Mouse (Mus musculus) ZHBTc4 (cell line): ENCODE data around the gene Slc20a1.

Experiments used
- DNase-seq: peaks from one replicate; pipeline ENCODE4 v3.0.0-alpha.2; 2011; ENCODE audit warnings: low read depth, low spot score

The Slc20a1 gene

GRCm38 (mm10) chr2:129186291-129186919 lies 12.2 kb upstream of the Slc20a1 start:
- no peak for DNase-seq

- DNase-seq = no peak
Measured at GRCm38 (mm10) chr2:129192392-129193150, 6.0 kb upstream of the Slc20a1 start.

GRCm38 (mm10) chr2:129196317-129196716 lies 2.2 kb upstream of the Slc20a1 start:
- DNase-seq = no peak

GRCm38 (mm10) chr2:129197197-129197596 lies 1.4 kb upstream of the Slc20a1 start:
- no peak for DNase-seq

GRCm38 (mm10) chr2:129197843-129198435 lies 625 bp upstream of the Slc20a1 start:
- DNase-seq = no peak

- DNase-seq = peak; percentile 29
Measured at GRCm38 (mm10) chr2:129199328-129200085, 943 bp downstream of the Slc20a1 start.

- DNase-seq = no peak
Measured at GRCm38 (mm10) chr2:129205000-129205399, 6.4 kb downstream of the Slc20a1 start.

- peak; percentile 84 for DNase-seq
Measured at GRCm38 (mm10) chr2:129206824-129207223, 8.3 kb downstream of the Slc20a1 start.

GRCm38 (mm10) chr2:129208181-129208746 lies 9.7 kb downstream of the Slc20a1 start:
- no peak for DNase-seq

- DNase-seq = no peak
Measured at GRCm38 (mm10) chr2:129210089-129210749, 11.7 kb downstream of the Slc20a1 start.

- peak; percentile 46 for DNase-seq
Measured at GRCm38 (mm10) chr2:129211255-129211654, 12.7 kb downstream of the Slc20a1 start.

- DNase-seq = no peak
Measured at GRCm38 (mm10) chr2:129211957-129212356, 13.4 kb downstream of the Slc20a1 start.

GRCm38 (mm10) chr2:129212566-129212965 lies 14.0 kb downstream of the Slc20a1 start:
- DNase-seq = no peak

GRCm38 (mm10) chr2:129214774-129215173 lies 16.2 kb downstream of the Slc20a1 start:
- no peak for DNase-seq

- DNase-seq = peak; percentile 51
Measured at GRCm38 (mm10) chr2:129217612-129218185, 19.1 kb downstream of the Slc20a1 start.

GRCm38 (mm10) chr2:129218537-129219105 lies 20.1 kb downstream of the Slc20a1 start:
- no peak for DNase-seq

GRCm38 (mm10) chr2:129221097-129221632 lies 22.6 kb downstream of the Slc20a1 start:
- no peak for DNase-seq

GRCm38 (mm10) chr2:129224178-129224577 lies 25.6 kb downstream of the Slc20a1 start:
- no peak for DNase-seq

- no peak for DNase-seq
Measured at GRCm38 (mm10) chr2:129225251-129225819, 26.8 kb downstream of the Slc20a1 start.
